Mouse (Mus musculus): ENCODE data around the gene 1110065P20Rik. TPM values are rescaled to one million over a fixed set of nuclear protein-coding genes. Genes with fewer than 3 reads are reported as not detected.

Gene 1110065P20Rik
- polyA plus RNA-seq (2014; fragmentation: Illumina TruSeq; extraction: RNeasy Lipid Tissue Mini Kit (QIAGEN cat#74804); ENCODE audit: low read depth, low replicate concordance): 4.7 TPM

DNA sequence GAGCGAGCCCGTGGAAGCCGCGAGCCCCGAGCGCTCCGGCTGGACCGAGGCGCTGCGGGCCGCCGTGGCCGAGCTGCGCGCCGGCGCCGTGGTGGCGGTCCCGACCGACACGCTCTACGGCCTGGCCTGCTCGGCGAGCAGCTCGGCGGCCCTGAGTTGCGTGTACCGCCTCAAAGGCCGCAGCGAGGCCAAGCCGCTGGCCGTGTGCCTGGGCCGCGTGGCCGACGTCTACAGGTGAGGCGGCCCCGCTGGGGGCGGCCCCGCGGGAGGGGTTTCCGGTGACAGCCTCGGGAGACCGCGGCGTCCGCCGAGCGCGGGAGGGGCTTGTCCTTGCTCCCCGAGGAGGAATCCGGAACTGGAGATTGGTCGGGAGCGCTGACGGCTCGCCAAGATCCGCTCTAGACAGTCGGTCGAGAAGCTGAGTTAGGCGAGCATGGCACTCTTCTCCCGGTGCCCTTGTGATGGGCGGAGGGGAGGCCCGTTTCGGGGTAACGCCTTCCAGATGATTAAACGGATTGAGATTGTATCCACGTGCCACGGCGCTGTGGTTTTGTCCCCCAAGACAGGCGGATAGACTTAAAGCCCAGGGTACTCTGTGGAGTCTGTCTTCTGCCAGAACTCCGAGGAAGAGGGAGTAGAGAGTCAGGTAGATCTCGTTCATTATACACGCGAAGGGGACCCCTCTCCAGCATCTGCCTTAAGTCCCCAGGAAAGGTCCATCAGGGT lies at the start of gene 1110065P20Rik:
Gene 1110065P20Rik (minus strand): TSS at position 264 of the 726 bp plus-strand sequence.

DNA sequence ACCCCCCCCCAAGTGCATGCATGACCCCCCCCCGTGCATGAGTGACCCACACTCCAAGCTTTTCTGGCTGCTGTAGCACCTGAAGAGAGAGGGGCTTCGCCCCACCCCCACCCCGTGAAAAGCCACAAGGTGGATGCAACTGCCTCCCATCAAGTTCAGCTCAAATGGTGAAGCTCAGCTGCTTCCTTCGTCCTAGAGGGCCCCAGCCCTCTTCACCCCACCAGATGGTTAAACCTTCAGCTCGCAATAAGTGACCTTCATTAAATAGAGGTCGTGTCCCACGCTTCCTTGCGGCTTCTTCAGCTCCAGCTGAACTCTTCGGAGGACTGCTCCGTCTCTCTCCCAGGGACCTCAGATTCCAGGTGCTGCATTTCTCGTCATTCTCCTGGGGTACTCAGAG lies 29.6 kb upstream of the 1110065P20Rik start, which contains the start of gene Epha10:
Gene Epha10 (plus strand): TSS at position 301 of the 400 bp plus-strand sequence.

DNA sequence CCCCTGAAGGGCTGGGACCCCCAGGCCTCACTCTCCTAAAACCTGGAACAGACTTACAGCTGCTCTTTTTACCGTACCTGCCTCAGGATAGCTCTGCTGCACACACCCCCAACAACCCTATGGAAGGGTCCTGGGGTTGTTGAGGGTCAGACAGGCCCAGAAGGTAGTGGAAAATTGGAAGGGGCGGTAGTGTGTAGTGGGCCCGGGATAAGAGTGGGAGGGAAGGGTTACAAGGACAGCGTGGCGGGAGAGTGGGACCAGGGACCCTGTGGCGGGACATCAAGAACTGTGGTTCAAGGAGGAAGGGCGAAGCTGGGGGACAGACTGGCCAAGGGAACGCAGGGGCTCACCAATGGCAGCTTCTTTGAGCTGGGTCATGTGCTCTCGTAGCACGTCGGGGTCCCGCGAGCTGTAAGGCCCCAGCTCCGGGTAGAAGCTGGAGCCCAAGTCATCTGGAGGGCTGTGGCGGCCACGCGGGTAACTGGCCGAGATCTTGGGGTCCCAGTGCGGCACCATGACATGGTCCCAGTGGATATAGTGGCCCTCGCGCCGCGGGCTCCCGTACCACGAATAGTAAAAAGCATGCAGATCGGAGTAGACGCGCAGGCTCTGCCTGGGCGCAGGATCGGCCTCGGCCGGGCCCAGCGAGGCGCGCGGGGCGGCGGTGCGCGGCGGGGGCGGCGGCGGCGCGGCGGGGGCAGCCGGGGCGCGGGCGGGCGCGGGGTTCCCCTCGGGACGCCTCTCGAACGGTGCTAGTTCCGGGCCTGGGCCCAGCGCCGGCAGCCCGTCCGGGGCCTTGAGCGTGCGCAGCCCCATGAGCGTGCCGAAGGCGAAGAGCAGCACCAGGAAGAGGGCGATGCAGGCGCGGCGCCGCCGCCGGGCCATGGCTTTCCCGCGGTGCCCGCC lies 10.5 kb upstream of the 1110065P20Rik start, which contains the start of gene Maneal:
Gene Maneal (minus strand): TSS at position 889 of the 906 bp plus-strand sequence.

DNA sequence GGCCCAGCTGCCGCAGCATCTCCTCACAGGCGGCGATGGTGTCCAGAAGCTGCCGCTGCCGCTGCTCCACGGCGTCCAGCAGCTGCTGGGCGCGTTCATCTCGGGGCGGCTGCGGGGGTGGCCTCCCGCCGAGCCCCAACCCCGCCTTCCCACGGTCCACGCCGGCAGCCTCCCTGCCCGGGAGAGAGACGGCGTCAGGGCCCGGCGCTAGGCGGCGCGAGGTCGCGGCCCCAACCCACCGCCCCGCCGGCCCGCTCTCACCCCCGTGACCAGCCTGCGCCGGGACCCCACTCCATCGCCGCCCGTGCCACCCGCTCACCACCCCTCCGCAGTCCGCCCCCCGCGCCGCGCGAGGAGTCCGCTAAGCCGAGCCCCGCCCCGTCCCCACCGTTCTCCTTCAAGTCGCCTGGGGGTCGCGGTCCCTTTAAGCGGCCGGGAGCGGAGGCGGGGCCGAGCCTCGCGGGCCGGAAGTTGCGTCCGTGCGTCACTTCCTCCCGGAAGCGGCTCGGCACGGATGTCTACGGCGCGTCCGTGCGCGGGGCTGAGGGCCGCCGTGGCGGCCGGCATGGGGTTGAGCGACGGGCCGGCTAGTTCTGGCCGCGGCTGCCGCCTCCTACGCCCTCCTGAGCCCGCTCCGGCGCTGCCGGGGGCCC lies 609 bp downstream of the 1110065P20Rik start, which contains the start of gene Yrdc:
Gene Yrdc (plus strand): TSS at position 419 of the 653 bp plus-strand sequence.

DNA sequence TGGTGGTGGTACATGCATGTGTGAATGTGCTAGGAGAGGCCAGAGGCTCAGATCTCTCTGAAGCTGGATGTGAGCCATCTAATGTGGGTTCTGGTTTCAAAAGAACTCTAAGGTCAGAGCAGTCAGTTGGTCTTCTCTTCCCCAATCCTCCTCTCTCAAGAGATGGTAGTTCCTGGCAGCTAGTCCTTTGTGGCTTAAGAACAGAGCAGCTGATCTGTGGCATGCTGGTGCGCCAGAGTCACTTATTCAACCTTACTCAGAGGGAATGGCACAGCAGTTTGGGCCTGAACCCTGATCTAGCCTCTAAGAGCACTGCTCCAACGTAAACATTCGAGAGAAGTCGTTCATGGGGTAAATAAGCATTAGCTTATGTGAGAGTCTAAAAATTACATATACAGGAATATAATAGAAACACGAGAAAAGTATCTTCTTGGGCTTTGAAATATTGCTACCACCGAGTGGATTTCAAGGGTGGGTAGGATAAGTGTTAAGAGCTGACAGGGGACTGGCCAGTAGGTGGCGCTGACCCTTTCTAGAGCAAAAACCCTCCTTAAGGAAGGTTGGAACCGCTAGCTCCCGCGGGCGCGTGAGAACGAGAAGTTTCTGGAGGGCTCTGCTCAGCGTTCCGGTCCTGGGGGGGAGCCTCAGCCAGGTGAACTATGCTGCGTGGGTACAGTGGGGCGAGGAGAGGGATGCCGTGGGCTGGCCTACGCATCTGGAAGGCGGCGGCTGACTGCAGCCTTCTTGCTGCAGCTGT lies 49.3 kb downstream of the 1110065P20Rik start, which contains the start of gene Mtf1:
Gene Mtf1 (plus strand): TSS at position 553 of the 757 bp plus-strand sequence.

Other genes starting within 250 kb of the 1110065P20Rik start
- not detected for gene 3100002H09Rik, start 240.4 kb downstream of the 1110065P20Rik start, polyA plus RNA-seq (2014; fragmentation: Illumina TruSeq; extraction: RNeasy Lipid Tissue Mini Kit (QIAGEN cat#74804); ENCODE audit: low read depth, low replicate concordance)
- 0.13 TPM for gene Pou3f1, start 194.4 kb downstream of the 1110065P20Rik start, polyA plus RNA-seq (2014; fragmentation: Illumina TruSeq; extraction: RNeasy Lipid Tissue Mini Kit (QIAGEN cat#74804); ENCODE audit: low read depth, low replicate concordance)
- 27.2 TPM for gene Utp11, start 157.6 kb downstream of the 1110065P20Rik start, polyA plus RNA-seq (2014; fragmentation: Illumina TruSeq; extraction: RNeasy Lipid Tissue Mini Kit (QIAGEN cat#74804); ENCODE audit: low read depth, low replicate concordance)
- not detected for gene Fhl3, start 150.5 kb downstream of the 1110065P20Rik start, polyA plus RNA-seq (2014; fragmentation: Illumina TruSeq; extraction: RNeasy Lipid Tissue Mini Kit (QIAGEN cat#74804); ENCODE audit: low read depth, low replicate concordance)
- 57.9 TPM for gene Sf3a3, start 136.4 kb downstream of the 1110065P20Rik start, polyA plus RNA-seq (2014; fragmentation: Illumina TruSeq; extraction: RNeasy Lipid Tissue Mini Kit (QIAGEN cat#74804); ENCODE audit: low read depth, low replicate concordance)
- gene Inpp5b, start 109.3 kb downstream of the 1110065P20Rik start, polyA plus RNA-seq (2014; fragmentation: Illumina TruSeq; extraction: RNeasy Lipid Tissue Mini Kit (QIAGEN cat#74804); ENCODE audit: low read depth, low replicate concordance): 16.8 TPM
- gene Mtf1, start 49.1 kb downstream of the 1110065P20Rik start, polyA plus RNA-seq (2014; fragmentation: Illumina TruSeq; extraction: RNeasy Lipid Tissue Mini Kit (QIAGEN cat#74804); ENCODE audit: low read depth, low replicate concordance): 102 TPM
- 31.1 TPM for gene Yrdc, start 517 bp downstream of the 1110065P20Rik start, polyA plus RNA-seq (2014; fragmentation: Illumina TruSeq; extraction: RNeasy Lipid Tissue Mini Kit (QIAGEN cat#74804); ENCODE audit: low read depth, low replicate concordance)
- gene Maneal, start 11.0 kb upstream of the 1110065P20Rik start, polyA plus RNA-seq (2014; fragmentation: Illumina TruSeq; extraction: RNeasy Lipid Tissue Mini Kit (QIAGEN cat#74804); ENCODE audit: low read depth, low replicate concordance): 0.07 TPM
- 0.90 TPM for gene Epha10, start 29.7 kb upstream of the 1110065P20Rik start, polyA plus RNA-seq (2014; fragmentation: Illumina TruSeq; extraction: RNeasy Lipid Tissue Mini Kit (QIAGEN cat#74804); ENCODE audit: low read depth, low replicate concordance)
- gene 9930104L06Rik, start 85.9 kb upstream of the 1110065P20Rik start, polyA plus RNA-seq (2014; fragmentation: Illumina TruSeq; extraction: RNeasy Lipid Tissue Mini Kit (QIAGEN cat#74804); ENCODE audit: low read depth, low replicate concordance): 6.5 TPM
- gene Cdca8, start 88.1 kb upstream of the 1110065P20Rik start, polyA plus RNA-seq (2014; fragmentation: Illumina TruSeq; extraction: RNeasy Lipid Tissue Mini Kit (QIAGEN cat#74804); ENCODE audit: low read depth, low replicate concordance): 97.7 TPM
- gene Rspo1, start 135.2 kb upstream of the 1110065P20Rik start, polyA plus RNA-seq (2014; fragmentation: Illumina TruSeq; extraction: RNeasy Lipid Tissue Mini Kit (QIAGEN cat#74804); ENCODE audit: low read depth, low replicate concordance): 0.57 TPM
- 98.4 TPM for gene Gnl2, start 165.4 kb upstream of the 1110065P20Rik start, polyA plus RNA-seq (2014; fragmentation: Illumina TruSeq; extraction: RNeasy Lipid Tissue Mini Kit (QIAGEN cat#74804); ENCODE audit: low read depth, low replicate concordance)
- gene Dnali1, start 214.5 kb upstream of the 1110065P20Rik start, polyA plus RNA-seq (2014; fragmentation: Illumina TruSeq; extraction: RNeasy Lipid Tissue Mini Kit (QIAGEN cat#74804); ENCODE audit: low read depth, low replicate concordance): 56.0 TPM
- 28.3 TPM for gene Snip1, start 215.5 kb upstream of the 1110065P20Rik start, polyA plus RNA-seq (2014; fragmentation: Illumina TruSeq; extraction: RNeasy Lipid Tissue Mini Kit (QIAGEN cat#74804); ENCODE audit: low read depth, low replicate concordance)
- 46.8 TPM for gene Meaf6, start 233.9 kb upstream of the 1110065P20Rik start, polyA plus RNA-seq (2014; fragmentation: Illumina TruSeq; extraction: RNeasy Lipid Tissue Mini Kit (QIAGEN cat#74804); ENCODE audit: low read depth, low replicate concordance)

All from testis, adult 10 weeks (tissue).